Mouse (Mus musculus) MEL (cell line): ENCODE data around the gene Fcnb. TPM values are rescaled to one million over a fixed set of nuclear protein-coding genes. Genes with fewer than 3 reads are reported as not detected.

Experiments
- DNase-seq: peaks from one replicate; pipeline ENCODE4 v3.0.0; 2011; ENCODE audit warnings: low read depth, low spot score
- H3K27ac ChIP-seq: 2 replicates; pipeline ENCODE4 v1.5.1; 2012; ENCODE audit warnings: low read depth, mild to moderate bottlenecking, control low read depth, low read length, moderate library complexity; ENCODE audit not compliant: control insufficient read depth
- H3K27me3 ChIP-seq, 2 experiments: fragments of 150-350 bp in 1 of 2; sonication (generic) in 1 of 2; 2 replicates each; pipeline ENCODE4 v1.6.1; 2012; ENCODE audit warnings: low read length in 2 of 2, mild to moderate bottlenecking in 2 of 2, improper control_type of control experiment in 1 of 2, moderate library complexity in 1 of 2; ENCODE audit not compliant: insufficient read depth in 2 of 2, control insufficient read depth in 1 of 2
- H3K36me3 ChIP-seq, 2 experiments: 2 replicates each; pipeline ENCODE4 v1.6.1; 2012 to 2014; ENCODE audit warnings: low read length in 2 of 2, improper control_type of control experiment in 1 of 2, inconsistent platforms in 1 of 2, mild to moderate bottlenecking in 1 of 2; ENCODE audit not compliant: insufficient read depth in 2 of 2, control insufficient read depth in 1 of 2
- H3K4me1 ChIP-seq, 2 experiments: fragments of 150-350 bp in 1 of 2; sonication (generic) in 1 of 2; 2 replicates each; pipeline ENCODE4 v1.6.1; 2012; ENCODE audit warnings: low read length in 2 of 2, improper control_type of control experiment in 1 of 2, mild to moderate bottlenecking in 1 of 2; ENCODE audit not compliant: insufficient read depth in 2 of 2, control insufficient read depth in 1 of 2
- H3K4me3 ChIP-seq, 2 experiments: fragments of 150-350 bp in 1 of 2; sonication (generic) in 1 of 2; 2 replicates each; pipeline ENCODE4 v1.5.1; 2012; ENCODE audit warnings: low read depth in 2 of 2, low read length in 2 of 2, mild to moderate bottlenecking in 2 of 2, moderate library complexity in 2 of 2, control low read depth in 1 of 2, improper control_type of control experiment in 1 of 2; ENCODE audit not compliant: control insufficient read depth in 1 of 2, insufficient read depth in 1 of 2
- H3K79me2 ChIP-seq: 2 replicates; pipeline ENCODE4 v1.6.1; 2012; ENCODE audit warnings: mild to moderate bottlenecking, low read length, moderate library complexity; ENCODE audit not compliant: control insufficient read depth, poor library complexity, insufficient read depth
- H3K9ac ChIP-seq: 2 replicates; pipeline ENCODE4 v1.6.1; 2012; ENCODE audit warnings: low read depth, mild to moderate bottlenecking, control low read depth, low read length, moderate library complexity; ENCODE audit not compliant: control insufficient read depth, poor library complexity, severe bottlenecking
- H3K9me3 ChIP-seq: fragments of 150-350 bp; sonication (generic); replicated peaks from 2 replicates; pipeline ENCODE4 v1.6.1; 2012; ENCODE audit warnings: mild to moderate bottlenecking, low read length, improper control_type of control experiment, moderate library complexity; ENCODE audit not compliant: insufficient read depth
- CHD1 ChIP-seq: IDR thresholded peaks from 2 replicates; pipeline ENCODE4 v1.6.1; 2012; ENCODE audit warnings: low read depth, mild to moderate bottlenecking, inconsistent platforms, low read length, improper control_type of control experiment
- CHD2 ChIP-seq: IDR thresholded peaks from 2 replicates; pipeline ENCODE4 v1.6.1; 2011; ENCODE audit warnings: low read length, improper control_type of control experiment
- ELF1 ChIP-seq: IDR thresholded peaks from 2 replicates; pipeline ENCODE4 v1.6.1; 2014; ENCODE audit warnings: low read depth, mild to moderate bottlenecking, inconsistent platforms, low read length, improper control_type of control experiment, moderate library complexity
- EP300 ChIP-seq, 2 experiments: IDR thresholded peaks; 2 replicates each; pipeline ENCODE4 v1.6.1; 2011; ENCODE audit warnings: improper control_type of control experiment in 2 of 2, low read length in 2 of 2, low read depth in 1 of 2, mild to moderate bottlenecking in 1 of 2
- GABPA ChIP-seq: IDR thresholded peaks from 2 replicates; pipeline ENCODE4 v1.6.1; 2012; ENCODE audit warnings: low read depth, mild to moderate bottlenecking, inconsistent platforms, low read length, improper control_type of control experiment, moderate library complexity
- HCFC1 ChIP-seq: IDR thresholded peaks from 2 replicates; pipeline ENCODE4 v1.6.1; 2012; ENCODE audit warnings: low read depth, mild to moderate bottlenecking, inconsistent platforms, low read length, improper control_type of control experiment, moderate library complexity
- JUND ChIP-seq: IDR thresholded peaks from 2 replicates; pipeline ENCODE4 v1.6.1; 2011; ENCODE audit warnings: low read depth, mild to moderate bottlenecking, improper control_type of control experiment, low read length
- MAFK ChIP-seq: IDR thresholded peaks from 2 replicates; pipeline ENCODE4 v1.6.1; 2011; ENCODE audit warnings: low read depth, mild to moderate bottlenecking, low read length, improper control_type of control experiment, borderline replicate concordance
- MAX ChIP-seq: IDR thresholded peaks from 2 replicates; pipeline ENCODE4 v1.6.1; 2011; ENCODE audit warnings: low read length, improper control_type of control experiment
- MAZ ChIP-seq: IDR thresholded peaks from 2 replicates; pipeline ENCODE4 v1.6.1; 2012; ENCODE audit warnings: low read depth, mild to moderate bottlenecking, inconsistent platforms, low read length, improper control_type of control experiment
- MYB ChIP-seq: IDR thresholded peaks from 2 replicates; pipeline ENCODE4 v1.6.1; 2011; ENCODE audit warnings: mild to moderate bottlenecking, low read depth, low read length, improper control_type of control experiment
- NELFE ChIP-seq: IDR thresholded peaks from 2 replicates; pipeline ENCODE4 v1.6.1; 2011; ENCODE audit warnings: low read depth, low read length, improper control_type of control experiment
- NRF1 ChIP-seq: IDR thresholded peaks from 2 replicates; pipeline ENCODE4 v1.6.1; 2014; ENCODE audit warnings: low read depth, mild to moderate bottlenecking, inconsistent platforms, low read length, improper control_type of control experiment, moderate library complexity; ENCODE audit not compliant: poor library complexity, insufficient read depth, severe bottlenecking
- POLR2A ChIP-seq, 2 experiments: IDR thresholded peaks; 2 replicates each; pipeline ENCODE4 v1.6.1; 2011 to 2012; ENCODE audit warnings: low read length in 2 of 2, mild to moderate bottlenecking in 2 of 2, control low read depth in 1 of 2, improper control_type of control experiment in 1 of 2, low read depth in 1 of 2, moderate library complexity in 1 of 2; ENCODE audit not compliant: control insufficient read depth in 1 of 2, insufficient read depth in 1 of 2, poor library complexity in 1 of 2
- POLR2AphosphoS2 ChIP-seq: IDR thresholded peaks from 2 replicates; pipeline ENCODE4 v1.6.1; 2011; ENCODE audit warnings: low read length, improper control_type of control experiment
- POLR2AphosphoS5 ChIP-seq: IDR thresholded peaks from 2 replicates; pipeline ENCODE4 v1.6.1; 2012; ENCODE audit warnings: low read depth, borderline replicate concordance, mild to moderate bottlenecking, inconsistent platforms, low read length, moderate library complexity, mixed read lengths
- RCOR1 ChIP-seq: IDR thresholded peaks from 2 replicates; pipeline ENCODE4 v1.6.1; 2012; ENCODE audit warnings: low read depth, mild to moderate bottlenecking, inconsistent platforms, low read length, improper control_type of control experiment
- SMC3 ChIP-seq: IDR thresholded peaks from 2 replicates; pipeline ENCODE4 v1.6.1; 2011; ENCODE audit warnings: low read depth, low read length, improper control_type of control experiment
- USF1 ChIP-seq: IDR thresholded peaks from 2 replicates; pipeline ENCODE4 v1.6.1; 2014; ENCODE audit warnings: low read depth, mild to moderate bottlenecking, inconsistent platforms, low read length, improper control_type of control experiment, moderate library complexity
- USF2 ChIP-seq, 2 experiments: IDR thresholded peaks; 2 replicates each; pipeline ENCODE4 v1.6.1; 2011 to 2012; ENCODE audit warnings: improper control_type of control experiment in 2 of 2, low read length in 2 of 2, borderline replicate concordance in 1 of 2, inconsistent platforms in 1 of 2, low read depth in 1 of 2, mild to moderate bottlenecking in 1 of 2; ENCODE audit not compliant: insufficient read depth in 1 of 2
- ZC3H11A ChIP-seq: IDR thresholded peaks from 2 replicates; pipeline ENCODE4 v1.6.1; 2012; ENCODE audit warnings: low read depth, mild to moderate bottlenecking, inconsistent platforms, low read length, improper control_type of control experiment
- ZKSCAN1 ChIP-seq: IDR thresholded peaks from 2 replicates; pipeline ENCODE4 v1.6.1; 2012; ENCODE audit warnings: low read depth, mild to moderate bottlenecking, inconsistent platforms, low read length, improper control_type of control experiment, moderate library complexity
- polyA plus RNA-seq, 2 experiments: library from polyadenylated mRNA; stranded (reverse) in 1 of 2; unstranded in 1 of 2; fragments of >175 nt in 1 of 2; fragments of >200 nt in 1 of 2; gene quantifications; 2 replicates each; pipeline versions ENCODE4 v1.2.1 to v1.2.4; 2012; ENCODE audit warnings: low replicate concordance in 2 of 2, low read depth in 1 of 2; ENCODE audit not compliant: insufficient read length in 2 of 2, insufficient read depth in 1 of 2, missing spikeins in 1 of 2
- total RNA-seq: library from RNA; depleted of rRNA; stranded (reverse); fragments of 300-350 nt; gene quantifications from 2 replicates; pipeline ENCODE4 v1.2.3, GENCODE M21; 2012

Gene Fcnb
- total and polyA plus RNA-seq, 3 experiments = not detected

DNA sequence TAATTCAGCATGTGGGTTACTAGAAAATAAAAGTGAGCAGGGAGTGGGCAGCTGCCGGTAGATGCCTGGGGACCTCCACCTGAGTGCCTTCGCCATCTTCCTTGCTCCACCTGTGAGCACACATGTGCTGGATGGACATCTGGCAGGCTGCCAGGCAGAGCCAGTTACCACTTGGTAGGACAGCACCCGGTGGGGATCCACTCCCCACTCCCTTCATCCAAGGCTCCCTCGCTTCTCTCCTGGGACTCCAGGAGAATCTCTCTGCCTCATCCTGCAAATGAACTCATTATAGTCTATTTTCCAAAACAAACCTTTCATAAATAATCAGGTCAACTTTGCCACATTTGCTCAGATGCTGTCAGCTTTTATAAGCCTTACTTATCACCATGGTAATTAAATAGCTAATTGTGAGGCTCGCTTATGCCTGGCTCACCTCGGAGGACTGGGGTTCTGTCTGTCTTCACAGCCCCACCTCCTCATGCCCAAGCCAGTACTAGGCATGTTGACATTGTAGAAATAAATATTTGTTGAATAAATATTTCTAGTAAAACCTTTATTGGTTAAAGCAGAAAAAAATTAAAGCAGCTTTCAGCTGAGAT is 33.9 kb upstream of the Fcnb start:
- no peaks in the 10 kb centered on the region for H3K79me2 ChIP-seq
- no peaks in the 10 kb centered on the region; a peak in 1 of 4 replicates for H3K27me3 ChIP-seq
- H3K36me3 ChIP-seq = no peaks in the 10 kb centered on the region
- no peak overlapping the region for H3K4me3 ChIP-seq
- TF ChIP-seq RCOR1 (no peak), MAX (no peak), ZKSCAN1 (no peak), GABPA (no peak), HCFC1 (no peak), MYB (no peak), ZC3H11A (no peak), CHD1 (no peak), NRF1 (no peak), MAZ (no peak), JUND (no peak), NELFE (no peak), MAFK (no peak), POLR2AphosphoS2 (no peak), EP300 (IDR thresholded peaks at IDR 0.05; ENCODE audit: low read depth in 1 of 2, low read length in 2 of 2) (no peak), USF2 (IDR thresholded peaks at IDR 0.05; ENCODE audit: borderline replicate concordance in 1 of 2, insufficient read depth in 1 of 2, low read depth in 1 of 2, low read length in 2 of 2) (no peak), SMC3 (no peak), CHD2 (no peak), POLR2A (IDR thresholded peaks at IDR 0.05; ENCODE audit: control insufficient read depth in 1 of 2, insufficient read depth in 1 of 2, low read depth in 1 of 2, low read length in 2 of 2, poor library complexity in 1 of 2) (no peak), ELF1 (no peak)
- H3K27ac ChIP-seq = no peak overlapping the region
- DNase-seq = no peak
- H3K9me3 ChIP-seq = no peaks in the 10 kb centered on the region
- no peaks in the 10 kb centered on the region for H3K4me1 ChIP-seq
- H3K9ac ChIP-seq = no peak overlapping the region

- Histone ChIP-seq H3K9me3 (no peaks in the 10 kb centered on the region), H3K4me1 (no peaks in the 10 kb centered on the region), H3K27ac (no peak overlapping the region), H3K9ac (no peak overlapping the region), H3K36me3 (no peaks in the 10 kb centered on the region), H3K79me2 (no peaks in the 10 kb centered on the region), H3K27me3 (no peaks in the 10 kb centered on the region; a peak in 1 of 4 replicates), H3K4me3 (no peak overlapping the region)
- no peak for DNase-seq
- TF ChIP-seq POLR2AphosphoS5 (no peak), USF1 (no peak), MAFK (no peak), GABPA (no peak), POLR2A (IDR thresholded peaks at IDR 0.05; ENCODE audit: control insufficient read depth in 1 of 2, insufficient read depth in 1 of 2, low read depth in 1 of 2, low read length in 2 of 2, poor library complexity in 1 of 2) (no peak)
These were observed 33.0 kb upstream of the Fcnb start for GRCm38 (mm10) chr2:28117490-28118308.
